Mouse (Mus musculus) spleen, adult 2 months (tissue): Measurements from ENCODE around the gene 1110008L16Rik. TPM values are rescaled to one million over a fixed set of nuclear protein-coding genes. Genes with fewer than 3 reads are reported as not detected.

ENCODE experiments used
- DNase-seq, 2 experiments: peaks; one replicate each; pipeline versions ENCODE4 v3.0.0 to v3.0.0-alpha.2; 2012 to 2021; ENCODE audit warnings: low spot score in 2 of 2, low read depth in 1 of 2
- H3K27ac ChIP-seq: fragments of 200-500 bp; 2 replicates; pipeline ENCODE4 v1.5.1; 2012; ENCODE audit warnings: low read length, inconsistent platforms; ENCODE audit not compliant: insufficient read depth
- H3K27me3 ChIP-seq: fragments of 200-500 bp; 2 replicates; pipeline ENCODE4 v1.6.1; 2012; ENCODE audit warnings: mild to moderate bottlenecking, moderate library complexity, low read length, inconsistent platforms; ENCODE audit not compliant: control insufficient read depth, insufficient read depth
- H3K36me3 ChIP-seq: fragments of 200-500 bp; 2 replicates; pipeline ENCODE4 v1.6.1; 2012; ENCODE audit warnings: mild to moderate bottlenecking, low read length, inconsistent platforms; ENCODE audit not compliant: control insufficient read depth, insufficient read depth
- H3K4me1 ChIP-seq: fragments of 200-500 bp; 2 replicates; pipeline ENCODE4 v1.6.1; 2011; ENCODE audit warnings: inconsistent platforms; ENCODE audit not compliant: control insufficient read depth, insufficient read depth, insufficient read length
- H3K4me3 ChIP-seq: fragments of 200-500 bp; 2 replicates; pipeline ENCODE4 v1.5.1; 2011; ENCODE audit warnings: mild to moderate bottlenecking, inconsistent platforms; ENCODE audit not compliant: insufficient read depth, insufficient read length; ENCODE audit errors: extremely low read depth
- CTCF ChIP-seq: fragments of 200-500 bp; IDR thresholded peaks from 2 replicates; pipeline ENCODE4 v1.5.1; 2011; ENCODE audit warnings: mild to moderate bottlenecking, inconsistent platforms; ENCODE audit not compliant: insufficient read depth, insufficient read length, insufficient replicate concordance; ENCODE audit errors: extremely low read depth
- POLR2A ChIP-seq: fragments of 200-500 bp; IDR thresholded peaks from 2 replicates; pipeline ENCODE4 v1.6.1; 2011; ENCODE audit warnings: low read depth, low read length, inconsistent platforms
- WGBS: fragments of 180-500 bp; shearing (Covaris S2); methylation state at CpG from one replicate; pipeline ENCODE4 v1.1.7; 2018; 5-methylcytosine and 5-hydroxymethylcytosine counted together
- polyA plus RNA-seq: library from polyadenylated mRNA; depleted of rRNA; stranded (reverse); fragments of >200 nt; gene quantifications from 2 replicates; pipeline ENCODE4 v1.2.3, GENCODE M21; 2012

Gene 1110008L16Rik
- polyA plus RNA-seq, 1 experiment = 1.4 TPM

- TF ChIP-seq CTCF (no peak), POLR2A (no peak)
- H3K4me1 ChIP-seq = peaks cover 10% of the 10 kb centered on the region; the same call in 1 of the 2 replicates
- H3K27me3 ChIP-seq = no peaks in the 10 kb centered on the region
- H3K4me3 ChIP-seq = peak overlapping the region; percentile 62; the same call in 1 of the 2 replicates
- WGBS = 52% methylated on average over 9 of the region's 9 CpGs
- DNase-seq = no peak
- H3K36me3 ChIP-seq = no peaks in the 10 kb centered on the region; the same call in none of the 2 replicates
- peak overlapping the region; percentile 91 for H3K27ac ChIP-seq
Observed at GRCm38 (mm10) chr12:55397544-55398239, 98.3 kb downstream of the 1110008L16Rik start.

- H3K4me3 ChIP-seq = peak overlapping the region; percentile 94
- H3K36me3 ChIP-seq = no peaks in the 10 kb centered on the region; the same call in none of the 2 replicates
- DNase-seq = peak; percentile 83 to 91
- TF ChIP-seq POLR2A (peak; percentile 84), CTCF (no peak)
- WGBS = 1% methylated on average over 51 of the region's 51 CpGs
- H3K27me3 ChIP-seq = no peaks in the 10 kb centered on the region
- H3K4me1 ChIP-seq = peaks cover 6% of the 10 kb centered on the region; the same call in 1 of the 2 replicates
- peak overlapping the region; percentile 91 for H3K27ac ChIP-seq
Observed at GRCm38 (mm10) chr12:55398240-55399127, 99.1 kb downstream of the 1110008L16Rik start.

- no peaks in the 10 kb centered on the region; the same call in none of the 2 replicates for H3K36me3 ChIP-seq
- no peak for TF ChIP-seq POLR2A
- H3K27ac ChIP-seq = peak overlapping the region; percentile 89
- DNase-seq = no peak
- 1% methylated on average over 20 of the region's 20 CpGs for whole genome bisulfite sequencing
- H3K27me3 ChIP-seq = no peaks in the 10 kb centered on the region
- peaks cover 6% of the 10 kb centered on the region; the same call in 1 of the 2 replicates for H3K4me1 ChIP-seq
- H3K4me3 ChIP-seq = peak overlapping the region; percentile 94
Observed at GRCm38 (mm10) chr12:55399128-55399677, 99.8 kb downstream of the 1110008L16Rik start.

DNA sequence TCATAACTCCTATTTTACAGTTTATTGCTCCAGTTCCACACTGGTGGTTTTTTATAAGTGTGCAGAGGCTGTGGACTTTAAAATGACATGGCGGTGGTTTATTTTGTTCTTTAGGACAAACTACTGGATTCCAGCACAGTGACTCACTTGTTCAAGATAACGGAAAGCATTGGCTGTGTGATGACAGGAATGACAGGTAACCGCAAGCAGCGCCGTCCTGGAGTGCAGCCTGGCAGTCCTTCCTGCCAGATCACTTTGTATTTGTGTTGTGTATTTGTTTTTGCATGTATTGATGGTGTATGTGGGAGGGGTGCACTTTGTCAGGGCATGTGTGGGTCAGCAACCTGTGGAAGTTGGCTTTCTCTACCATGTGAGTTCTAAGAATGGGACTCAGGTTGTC lies 108.5 kb downstream of the 1110008L16Rik start:
- H3K4me3 ChIP-seq = no peak overlapping the region
- TF ChIP-seq CTCF = no peak
- TF ChIP-seq POLR2A = no peak
- WGBS = 96% methylated on average over 5 of the region's 5 CpGs
- DNase-seq = no peak
- H3K4me1 ChIP-seq = no peaks in the 10 kb centered on the region
- H3K36me3 ChIP-seq = peaks cover 22% of the 10 kb centered on the region
- H3K27ac ChIP-seq = no peak overlapping the region
- H3K27me3 ChIP-seq = no peaks in the 10 kb centered on the region

DNA sequence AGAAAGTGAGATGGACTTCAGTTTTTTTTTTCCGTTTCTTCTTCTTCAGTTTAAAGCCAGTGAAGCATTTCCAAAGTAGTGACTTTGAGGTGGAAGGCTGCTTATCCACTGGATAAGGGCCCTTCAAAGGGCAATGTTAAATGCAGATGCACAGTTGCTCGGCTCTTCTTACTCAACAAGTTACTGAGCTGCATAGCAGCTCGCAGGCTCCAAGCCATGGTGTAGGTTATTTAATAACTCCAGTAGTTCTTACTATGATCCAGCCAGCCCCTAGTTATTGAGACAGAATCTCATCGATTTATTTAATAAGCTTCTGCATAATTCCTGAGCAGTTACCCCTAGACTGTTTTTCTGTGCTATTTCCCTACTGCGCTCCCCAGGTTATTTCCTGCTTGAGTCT lies 115.9 kb downstream of the 1110008L16Rik start:
- 75% methylated on average over 5 of the region's 5 CpGs for WGBS
- no peak for TF ChIP-seq POLR2A
- no peak for TF ChIP-seq CTCF
- Histone ChIP-seq H3K27me3 (no peaks in the 10 kb centered on the region), H3K27ac (no peak overlapping the region), H3K4me1 (no peaks in the 10 kb centered on the region), H3K4me3 (no peak overlapping the region), H3K36me3 (peaks cover 40% of the 10 kb centered on the region)
- no peak for DNase-seq

- Histone ChIP-seq H3K27ac (no peak overlapping the region), H3K4me3 (no peak overlapping the region), H3K27me3 (no peaks in the 10 kb centered on the region), H3K4me1 (no peaks in the 10 kb centered on the region), H3K36me3 (peaks cover 41% of the 10 kb centered on the region)
- 86% methylated on average over 1 of the region's 1 CpGs for WGBS
- no peak for DNase-seq
- TF ChIP-seq POLR2A = no peak
- no peak for TF ChIP-seq CTCF
Observed at GRCm38 (mm10) chr12:55415762-55416161, 116.4 kb downstream of the 1110008L16Rik start.

GRCm38 (mm10) chr12:55420220-55420619 lies 120.8 kb downstream of the 1110008L16Rik start:
- Histone ChIP-seq H3K4me3 (no peak overlapping the region), H3K27ac (no peak overlapping the region), H3K27me3 (no peaks in the 10 kb centered on the region), H3K36me3 (peaks cover 24% of the 10 kb centered on the region), H3K4me1 (peaks cover 7% of the 10 kb centered on the region; the same call in 1 of the 2 replicates)
- no peak for DNase-seq
- TF ChIP-seq POLR2A (no peak), CTCF (no peak)
- WGBS = 98% methylated on average over 24 of the region's 24 CpGs
